Mouse (Mus musculus) MEL (cell line): Measurements from ENCODE around the gene Kcnmb1. TPM values are rescaled to one million over a fixed set of nuclear protein-coding genes. Genes with fewer than 3 reads are reported as not detected.

Experiments used
- DNase-seq: peaks from one replicate; pipeline ENCODE4 v3.0.0; 2011; ENCODE audit warnings: low read depth, low spot score
- H3K27ac ChIP-seq: 2 replicates; pipeline ENCODE4 v1.5.1; 2012; ENCODE audit warnings: low read depth, mild to moderate bottlenecking, control low read depth, low read length, moderate library complexity; ENCODE audit not compliant: control insufficient read depth
- H3K27me3 ChIP-seq, 2 experiments: fragments of 150-350 bp in 1 of 2; sonication (generic) in 1 of 2; 2 replicates each; pipeline ENCODE4 v1.6.1; 2012; ENCODE audit warnings: low read length in 2 of 2, mild to moderate bottlenecking in 2 of 2, improper control_type of control experiment in 1 of 2, moderate library complexity in 1 of 2; ENCODE audit not compliant: insufficient read depth in 2 of 2, control insufficient read depth in 1 of 2
- H3K36me3 ChIP-seq, 2 experiments: 2 replicates each; pipeline ENCODE4 v1.6.1; 2012 to 2014; ENCODE audit warnings: low read length in 2 of 2, improper control_type of control experiment in 1 of 2, inconsistent platforms in 1 of 2, mild to moderate bottlenecking in 1 of 2; ENCODE audit not compliant: insufficient read depth in 2 of 2, control insufficient read depth in 1 of 2
- H3K4me1 ChIP-seq, 2 experiments: fragments of 150-350 bp in 1 of 2; sonication (generic) in 1 of 2; 2 replicates each; pipeline ENCODE4 v1.6.1; 2012; ENCODE audit warnings: low read length in 2 of 2, improper control_type of control experiment in 1 of 2, mild to moderate bottlenecking in 1 of 2; ENCODE audit not compliant: insufficient read depth in 2 of 2, control insufficient read depth in 1 of 2
- H3K4me3 ChIP-seq, 2 experiments: fragments of 150-350 bp in 1 of 2; sonication (generic) in 1 of 2; 2 replicates each; pipeline ENCODE4 v1.5.1; 2012; ENCODE audit warnings: low read depth in 2 of 2, low read length in 2 of 2, mild to moderate bottlenecking in 2 of 2, moderate library complexity in 2 of 2, control low read depth in 1 of 2, improper control_type of control experiment in 1 of 2; ENCODE audit not compliant: control insufficient read depth in 1 of 2, insufficient read depth in 1 of 2
- H3K79me2 ChIP-seq: 2 replicates; pipeline ENCODE4 v1.6.1; 2012; ENCODE audit warnings: mild to moderate bottlenecking, low read length, moderate library complexity; ENCODE audit not compliant: control insufficient read depth, poor library complexity, insufficient read depth
- H3K9ac ChIP-seq: 2 replicates; pipeline ENCODE4 v1.6.1; 2012; ENCODE audit warnings: low read depth, mild to moderate bottlenecking, control low read depth, low read length, moderate library complexity; ENCODE audit not compliant: control insufficient read depth, poor library complexity, severe bottlenecking
- H3K9me3 ChIP-seq: fragments of 150-350 bp; sonication (generic); replicated peaks from 2 replicates; pipeline ENCODE4 v1.6.1; 2012; ENCODE audit warnings: mild to moderate bottlenecking, low read length, improper control_type of control experiment, moderate library complexity; ENCODE audit not compliant: insufficient read depth
- BHLHE40 ChIP-seq: IDR thresholded peaks from 2 replicates; pipeline ENCODE4 v1.6.1; 2012; ENCODE audit warnings: low read depth, mild to moderate bottlenecking, inconsistent platforms, low read length, improper control_type of control experiment, borderline replicate concordance
- CHD1 ChIP-seq: IDR thresholded peaks from 2 replicates; pipeline ENCODE4 v1.6.1; 2012; ENCODE audit warnings: low read depth, mild to moderate bottlenecking, inconsistent platforms, low read length, improper control_type of control experiment
- CHD2 ChIP-seq: IDR thresholded peaks from 2 replicates; pipeline ENCODE4 v1.6.1; 2011; ENCODE audit warnings: low read length, improper control_type of control experiment
- CTCF ChIP-seq, 3 experiments: IDR thresholded peaks in 2 of 3; conservative IDR thresholded peaks in 1 of 3; 2 replicates each; pipeline ENCODE4 v1.5.1; 2011 to 2012; ENCODE audit warnings: low read length in 3 of 3, low read depth in 2 of 3, mild to moderate bottlenecking in 2 of 3, improper control_type of control experiment in 1 of 3, inconsistent platforms in 1 of 3, mixed read lengths in 1 of 3, moderate library complexity in 1 of 3; ENCODE audit not compliant: control insufficient read depth in 1 of 3, insufficient read depth in 1 of 3, poor library complexity in 1 of 3, severe bottlenecking in 1 of 3
- E2F4 ChIP-seq: IDR thresholded peaks from 2 replicates; pipeline ENCODE4 v1.6.1; 2011; ENCODE audit warnings: low read depth, low read length, improper control_type of control experiment, borderline replicate concordance
- ELF1 ChIP-seq: IDR thresholded peaks from 2 replicates; pipeline ENCODE4 v1.6.1; 2014; ENCODE audit warnings: low read depth, mild to moderate bottlenecking, inconsistent platforms, low read length, improper control_type of control experiment, moderate library complexity
- EP300 ChIP-seq, 2 experiments: IDR thresholded peaks; 2 replicates each; pipeline ENCODE4 v1.6.1; 2011; ENCODE audit warnings: improper control_type of control experiment in 2 of 2, low read length in 2 of 2, low read depth in 1 of 2, mild to moderate bottlenecking in 1 of 2
- ETS1 ChIP-seq: IDR thresholded peaks from 2 replicates; pipeline ENCODE4 v1.6.1; 2012; ENCODE audit warnings: low read depth, mild to moderate bottlenecking, inconsistent platforms, low read length, improper control_type of control experiment, moderate library complexity
- GABPA ChIP-seq: IDR thresholded peaks from 2 replicates; pipeline ENCODE4 v1.6.1; 2012; ENCODE audit warnings: low read depth, mild to moderate bottlenecking, inconsistent platforms, low read length, improper control_type of control experiment, moderate library complexity
- GATA1 ChIP-seq: IDR thresholded peaks from 2 replicates; pipeline ENCODE4 v1.6.1; 2011; ENCODE audit warnings: low read depth, low read length, improper control_type of control experiment
- HCFC1 ChIP-seq: IDR thresholded peaks from 2 replicates; pipeline ENCODE4 v1.6.1; 2012; ENCODE audit warnings: low read depth, mild to moderate bottlenecking, inconsistent platforms, low read length, improper control_type of control experiment, moderate library complexity
- JUND ChIP-seq: IDR thresholded peaks from 2 replicates; pipeline ENCODE4 v1.6.1; 2011; ENCODE audit warnings: low read depth, mild to moderate bottlenecking, improper control_type of control experiment, low read length
- KAT2A ChIP-seq: conservative IDR thresholded peaks from 2 replicates; pipeline ENCODE4 v1.6.1; 2012; ENCODE audit warnings: low read depth, low read length, improper control_type of control experiment, inconsistent platforms
- MAFK ChIP-seq: IDR thresholded peaks from 2 replicates; pipeline ENCODE4 v1.6.1; 2011; ENCODE audit warnings: low read depth, mild to moderate bottlenecking, low read length, improper control_type of control experiment, borderline replicate concordance
- MAX ChIP-seq: IDR thresholded peaks from 2 replicates; pipeline ENCODE4 v1.6.1; 2011; ENCODE audit warnings: low read length, improper control_type of control experiment
- MAZ ChIP-seq: IDR thresholded peaks from 2 replicates; pipeline ENCODE4 v1.6.1; 2012; ENCODE audit warnings: low read depth, mild to moderate bottlenecking, inconsistent platforms, low read length, improper control_type of control experiment
- MEF2A ChIP-seq: IDR thresholded peaks from 2 replicates; pipeline ENCODE4 v1.6.1; 2014; ENCODE audit warnings: low read depth, mild to moderate bottlenecking, inconsistent platforms, low read length, improper control_type of control experiment; ENCODE audit not compliant: poor library complexity, insufficient replicate concordance, severe bottlenecking; ENCODE audit errors: extremely low read depth
- MXI1 ChIP-seq: IDR thresholded peaks from 2 replicates; pipeline ENCODE4 v1.6.1; 2011; ENCODE audit warnings: mild to moderate bottlenecking, low read depth, low read length, improper control_type of control experiment
- MYC ChIP-seq: IDR thresholded peaks from 2 replicates; pipeline ENCODE4 v1.6.1; 2011; ENCODE audit warnings: low read depth, mild to moderate bottlenecking, low read length, improper control_type of control experiment, moderate library complexity
- NELFE ChIP-seq: IDR thresholded peaks from 2 replicates; pipeline ENCODE4 v1.6.1; 2011; ENCODE audit warnings: low read depth, low read length, improper control_type of control experiment
- NRF1 ChIP-seq: IDR thresholded peaks from 2 replicates; pipeline ENCODE4 v1.6.1; 2014; ENCODE audit warnings: low read depth, mild to moderate bottlenecking, inconsistent platforms, low read length, improper control_type of control experiment, moderate library complexity; ENCODE audit not compliant: poor library complexity, insufficient read depth, severe bottlenecking
- POLR2A ChIP-seq, 2 experiments: IDR thresholded peaks; 2 replicates each; pipeline ENCODE4 v1.6.1; 2011 to 2012; ENCODE audit warnings: low read length in 2 of 2, mild to moderate bottlenecking in 2 of 2, control low read depth in 1 of 2, improper control_type of control experiment in 1 of 2, low read depth in 1 of 2, moderate library complexity in 1 of 2; ENCODE audit not compliant: control insufficient read depth in 1 of 2, insufficient read depth in 1 of 2, poor library complexity in 1 of 2
- RAD21 ChIP-seq: IDR thresholded peaks from 2 replicates; pipeline ENCODE4 v1.6.1; 2011; ENCODE audit warnings: mild to moderate bottlenecking, low read depth, low read length, improper control_type of control experiment
- RCOR1 ChIP-seq: IDR thresholded peaks from 2 replicates; pipeline ENCODE4 v1.6.1; 2012; ENCODE audit warnings: low read depth, mild to moderate bottlenecking, inconsistent platforms, low read length, improper control_type of control experiment
- SIN3A ChIP-seq: IDR thresholded peaks from 2 replicates; pipeline ENCODE4 v1.6.1; 2012; ENCODE audit warnings: low read length, improper control_type of control experiment, inconsistent platforms
- SMC3 ChIP-seq: IDR thresholded peaks from 2 replicates; pipeline ENCODE4 v1.6.1; 2011; ENCODE audit warnings: low read depth, low read length, improper control_type of control experiment
- TAL1 ChIP-seq: IDR thresholded peaks from 2 replicates; pipeline ENCODE4 v1.6.1; 2012; ENCODE audit warnings: mild to moderate bottlenecking, inconsistent platforms, low read length, moderate library complexity, mixed read lengths
- TBP ChIP-seq: IDR thresholded peaks from 2 replicates; pipeline ENCODE4 v1.8.0; 2011; ENCODE audit warnings: low read depth, low read length, improper control_type of control experiment
- UBTF ChIP-seq: IDR thresholded peaks from 2 replicates; pipeline ENCODE4 v1.6.1; 2012; ENCODE audit warnings: low read depth, mild to moderate bottlenecking, inconsistent platforms, low read length, improper control_type of control experiment, moderate library complexity, borderline replicate concordance; ENCODE audit not compliant: insufficient read depth
- USF1 ChIP-seq: IDR thresholded peaks from 2 replicates; pipeline ENCODE4 v1.6.1; 2014; ENCODE audit warnings: low read depth, mild to moderate bottlenecking, inconsistent platforms, low read length, improper control_type of control experiment, moderate library complexity
- USF2 ChIP-seq, 2 experiments: IDR thresholded peaks; 2 replicates each; pipeline ENCODE4 v1.6.1; 2011 to 2012; ENCODE audit warnings: improper control_type of control experiment in 2 of 2, low read length in 2 of 2, borderline replicate concordance in 1 of 2, inconsistent platforms in 1 of 2, low read depth in 1 of 2, mild to moderate bottlenecking in 1 of 2; ENCODE audit not compliant: insufficient read depth in 1 of 2
- ZC3H11A ChIP-seq: IDR thresholded peaks from 2 replicates; pipeline ENCODE4 v1.6.1; 2012; ENCODE audit warnings: low read depth, mild to moderate bottlenecking, inconsistent platforms, low read length, improper control_type of control experiment
- ZKSCAN1 ChIP-seq: IDR thresholded peaks from 2 replicates; pipeline ENCODE4 v1.6.1; 2012; ENCODE audit warnings: low read depth, mild to moderate bottlenecking, inconsistent platforms, low read length, improper control_type of control experiment, moderate library complexity
- ZMIZ1 ChIP-seq: IDR thresholded peaks from 2 replicates; pipeline ENCODE4 v1.6.1; 2012; ENCODE audit warnings: low read depth, mild to moderate bottlenecking, inconsistent platforms, low read length, improper control_type of control experiment, moderate library complexity
- ZNF384 ChIP-seq: IDR thresholded peaks from 2 replicates; pipeline ENCODE4 v1.6.1; 2012; ENCODE audit warnings: low read depth, mild to moderate bottlenecking, inconsistent platforms, low read length, improper control_type of control experiment
- polyA plus RNA-seq, 2 experiments: library from polyadenylated mRNA; stranded (reverse) in 1 of 2; unstranded in 1 of 2; fragments of >175 nt in 1 of 2; fragments of >200 nt in 1 of 2; gene quantifications; 2 replicates each; pipeline versions ENCODE4 v1.2.1 to v1.2.4; 2012; ENCODE audit warnings: low replicate concordance in 2 of 2, low read depth in 1 of 2; ENCODE audit not compliant: insufficient read length in 2 of 2, insufficient read depth in 1 of 2, missing spikeins in 1 of 2
- total RNA-seq: library from RNA; depleted of rRNA; stranded (reverse); fragments of 300-350 nt; gene quantifications from 2 replicates; pipeline ENCODE4 v1.2.3, GENCODE M21; 2012

Kcnmb1 gene
- total and polyA plus RNA-seq, 3 experiments: 0.15 to 0.85 TPM; not detected in 1

- peaks cover 23 to 55% of the 10 kb centered on the region in 2 experiments for H3K4me1 ChIP-seq
- H3K79me2 ChIP-seq: no peaks in the 10 kb centered on the region
- H3K36me3 ChIP-seq: peaks cover 0 to 49% of the 10 kb centered on the region in 2 experiments; a peak in 2 of 4 replicates
- H3K9me3 ChIP-seq: no peaks in the 10 kb centered on the region
- peak; percentile 90 for DNase-seq
- H3K27me3 ChIP-seq: no peaks in the 10 kb centered on the region
- H3K9ac ChIP-seq: peak overlapping the region; percentile 38
- peak overlapping the region; percentile 60 for H3K27ac ChIP-seq
- peak overlapping the region; percentile 26 to 72 for H3K4me3 ChIP-seq
- TF ChIP-seq BHLHE40: 0 out of 2 replicates have a peak, but pooled peaks have one; percentile 38
- TF ChIP-seq HCFC1: no peak
- no peak for TF ChIP-seq ELF1
- peak; percentile 77 for TF ChIP-seq TBP
- peak; percentile 58 for TF ChIP-seq ZC3H11A
- TF ChIP-seq E2F4: no peak
- TF ChIP-seq RAD21: peak; percentile 48
- no peak for TF ChIP-seq ZNF384
- peak; percentile 87 for TF ChIP-seq MAX
- no peak for TF ChIP-seq TAL1
- no peak for TF ChIP-seq USF1
- no peak for TF ChIP-seq KAT2A
- no peak for TF ChIP-seq GATA1
- peak; percentile 49; the same call in 1 of the 2 replicates for TF ChIP-seq MAZ
- TF ChIP-seq ETS1: no peak
- TF ChIP-seq SMC3: peak; percentile 80
- TF ChIP-seq NRF1: no peak
- peak; percentile 62; the same call in 1 of the 2 replicates for TF ChIP-seq ZMIZ1
- TF ChIP-seq CHD2: no peak; the same call in 1 of the 2 replicates
- TF ChIP-seq JUND: no peak
- TF ChIP-seq ZKSCAN1: 0 out of 2 replicates have a peak, but pooled peaks have one; percentile 27
- TF ChIP-seq MXI1: peak; percentile 14; the same call in 1 of the 2 replicates
- 0 out of 2 replicates have a peak, but pooled peaks have one; percentile 31 for TF ChIP-seq MYC
- TF ChIP-seq SIN3A: peak; percentile 41
- TF ChIP-seq GABPA: no peak
- 0 out of 2 replicates have a peak, but pooled peaks have one; percentile 17 for TF ChIP-seq RCOR1
- TF ChIP-seq CTCF (IDR thresholded peaks at IDR 0.05 in 2 of 3, conservative IDR thresholded peaks at IDR 0.05 in 1 of 3; ENCODE audit: control insufficient read depth in 1 of 3, insufficient read depth in 1 of 3, low read depth in 2 of 3, low read length in 3 of 3, poor library complexity in 1 of 3, severe bottlenecking in 1 of 3): peak; percentile 62 to 85 (median 82)
- no peak for TF ChIP-seq MAFK
- TF ChIP-seq MEF2A: 0 out of 2 replicates have a peak, but pooled peaks have one; percentile 15
- TF ChIP-seq CHD1: no peak
- TF ChIP-seq POLR2A (IDR thresholded peaks at IDR 0.05; ENCODE audit: control insufficient read depth in 1 of 2, insufficient read depth in 1 of 2, low read depth in 1 of 2, low read length in 2 of 2, poor library complexity in 1 of 2): peak in 1 of 2 experiments; percentile 37; a peak in 1 of 4 replicates
- TF ChIP-seq EP300 (IDR thresholded peaks at IDR 0.05; ENCODE audit: low read depth in 1 of 2, low read length in 2 of 2): 0 out of 4 replicates have a peak, but pooled peaks of 1 of the 2 experiments have one; percentile 39
- TF ChIP-seq USF2 (IDR thresholded peaks at IDR 0.05; ENCODE audit: borderline replicate concordance in 1 of 2, insufficient read depth in 1 of 2, low read depth in 1 of 2, low read length in 2 of 2): no peak
- TF ChIP-seq UBTF: no peak
- peak; percentile 30; the same call in 1 of the 2 replicates for TF ChIP-seq NELFE
These were observed 18.6 kb upstream of the Kcnmb1 start for GRCm38 (mm10) chr11:33944067-33944785.
